Mouse (Mus musculus): ENCODE measurements around the gene Arhgap32. TPM values are rescaled to one million over a fixed set of nuclear protein-coding genes. Genes with fewer than 3 reads are reported as not detected.

The Arhgap32 gene
- polyA plus RNA-seq, 2 experiments = 8.9 to 12.1 TPM

DNA sequence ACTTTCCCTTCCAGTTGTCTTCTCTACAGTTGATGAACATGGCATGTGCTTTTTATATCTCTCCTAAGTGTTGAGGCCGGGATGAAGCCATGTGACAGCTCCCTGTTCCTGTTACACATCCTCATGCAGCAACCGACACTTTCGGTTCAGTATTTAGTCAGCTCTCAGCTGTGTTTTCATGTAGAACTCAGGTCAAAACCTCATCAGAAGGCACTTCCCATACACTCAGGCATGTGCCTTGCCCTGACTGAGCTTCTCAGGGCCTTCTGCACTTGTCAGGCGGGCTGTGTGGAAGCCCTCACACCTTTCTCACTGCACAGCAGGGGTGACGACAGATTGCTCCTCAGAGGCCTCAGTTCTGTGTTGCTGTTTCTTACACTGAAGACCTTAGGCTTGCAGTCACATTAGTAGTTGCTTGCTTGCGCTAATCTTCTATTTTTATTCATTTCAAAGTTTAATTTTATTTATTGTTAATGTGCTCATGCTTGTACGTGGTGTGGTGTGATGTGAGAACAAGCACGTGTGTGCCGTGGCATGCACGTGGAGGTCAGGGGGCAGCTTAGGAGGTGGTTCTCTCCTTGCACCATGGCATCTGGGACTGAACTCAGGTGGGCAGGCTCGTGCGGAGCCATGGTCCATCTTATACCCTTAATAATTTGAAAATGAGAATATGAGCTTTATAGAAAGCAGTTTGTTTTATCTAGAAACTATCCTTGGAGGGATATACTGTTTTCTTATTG is 30.5 kb downstream of the Arhgap32 start:
- ATAC-seq (ENCODE audit: low FRiP score, low read depth) = no peak
- no peaks in the 10 kb centered on the region for H3K36me3 ChIP-seq (ENCODE audit: control insufficient read depth, insufficient read depth, low read length)

DNA sequence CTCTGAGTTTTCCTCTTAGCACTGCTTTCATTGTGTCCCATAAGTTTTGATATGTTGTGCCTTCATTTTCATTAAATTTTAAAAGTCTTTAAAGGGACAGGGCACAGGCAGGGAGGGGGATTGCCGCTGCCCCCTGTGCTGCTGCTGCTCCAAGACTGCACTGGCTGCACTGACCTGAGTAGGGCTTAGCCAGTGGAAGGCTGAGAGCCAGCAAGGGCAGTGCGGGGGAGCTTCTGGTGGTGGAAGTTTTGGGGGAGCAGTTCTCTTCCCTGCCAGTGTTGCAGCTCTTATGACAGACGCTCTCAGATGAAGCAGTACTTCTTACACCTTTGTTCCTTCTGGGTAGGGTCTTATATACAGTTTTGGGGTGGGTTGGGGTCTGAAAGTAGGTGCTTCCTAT is 33.3 kb downstream of the Arhgap32 start:
- no peak for TF ChIP-seq POLR2A (IDR thresholded peaks at IDR 0.05; ENCODE audit: borderline replicate concordance, extremely low read depth, insufficient read depth, insufficient read length)
- Histone ChIP-seq H3K27me3 (ENCODE audit: control insufficient read depth, insufficient read depth, low read length) (no peaks in the 10 kb centered on the region), H3K27ac (replicated peaks; ENCODE audit: low read depth, low read length) (no peak overlapping the region), H3K9ac (ENCODE audit: low read depth, low read length, severe bottlenecking) (no peak overlapping the region), H3K4me2 (replicated peaks; ENCODE audit: low read depth, low read length, severe bottlenecking) (no peak overlapping the region), H3K9me3 (ENCODE audit: control insufficient read depth, low read length) (no peaks in the 10 kb centered on the region), H3K4me1 (ENCODE audit: control insufficient read depth, insufficient read depth, low read length) (no peaks in the 10 kb centered on the region), H3K4me3 (replicated peaks; ENCODE audit: low read length) (no peak overlapping the region), H3K36me3 (ENCODE audit: control insufficient read depth, insufficient read depth, low read length) (no peaks in the 10 kb centered on the region; the same call in 1 of the 2 replicates)
- ATAC-seq (ENCODE audit: low FRiP score, low read depth) (no peak), DNase-seq (ENCODE audit: low spot score) (no peak)
- 87% methylated on average over 3 of the region's 3 CpGs for WGBS

More for the DNA sequence above, 30.5 kb downstream of the Arhgap32 start:
- no peak for DNase-seq (ENCODE audit: low spot score)
- WGBS = 51% methylated on average over 12 of the region's 12 CpGs
- no peak overlapping the region for H3K9ac ChIP-seq (ENCODE audit: low read depth, low read length, severe bottlenecking)
- no peak overlapping the region for H3K4me2 ChIP-seq (replicated peaks; ENCODE audit: low read depth, low read length, severe bottlenecking)
- no peaks in the 10 kb centered on the region for H3K9me3 ChIP-seq (ENCODE audit: control insufficient read depth, low read length)
- no peaks in the 10 kb centered on the region for H3K27me3 ChIP-seq (ENCODE audit: control insufficient read depth, insufficient read depth, low read length)
- H3K27ac ChIP-seq (replicated peaks; ENCODE audit: low read depth, low read length) = no peak overlapping the region
- H3K4me1 ChIP-seq (ENCODE audit: control insufficient read depth, insufficient read depth, low read length) = no peaks in the 10 kb centered on the region
- TF ChIP-seq POLR2A (IDR thresholded peaks at IDR 0.05; ENCODE audit: borderline replicate concordance, extremely low read depth, insufficient read depth, insufficient read length) = no peak
- H3K4me3 ChIP-seq (replicated peaks; ENCODE audit: low read length) = no peak overlapping the region

DNA sequence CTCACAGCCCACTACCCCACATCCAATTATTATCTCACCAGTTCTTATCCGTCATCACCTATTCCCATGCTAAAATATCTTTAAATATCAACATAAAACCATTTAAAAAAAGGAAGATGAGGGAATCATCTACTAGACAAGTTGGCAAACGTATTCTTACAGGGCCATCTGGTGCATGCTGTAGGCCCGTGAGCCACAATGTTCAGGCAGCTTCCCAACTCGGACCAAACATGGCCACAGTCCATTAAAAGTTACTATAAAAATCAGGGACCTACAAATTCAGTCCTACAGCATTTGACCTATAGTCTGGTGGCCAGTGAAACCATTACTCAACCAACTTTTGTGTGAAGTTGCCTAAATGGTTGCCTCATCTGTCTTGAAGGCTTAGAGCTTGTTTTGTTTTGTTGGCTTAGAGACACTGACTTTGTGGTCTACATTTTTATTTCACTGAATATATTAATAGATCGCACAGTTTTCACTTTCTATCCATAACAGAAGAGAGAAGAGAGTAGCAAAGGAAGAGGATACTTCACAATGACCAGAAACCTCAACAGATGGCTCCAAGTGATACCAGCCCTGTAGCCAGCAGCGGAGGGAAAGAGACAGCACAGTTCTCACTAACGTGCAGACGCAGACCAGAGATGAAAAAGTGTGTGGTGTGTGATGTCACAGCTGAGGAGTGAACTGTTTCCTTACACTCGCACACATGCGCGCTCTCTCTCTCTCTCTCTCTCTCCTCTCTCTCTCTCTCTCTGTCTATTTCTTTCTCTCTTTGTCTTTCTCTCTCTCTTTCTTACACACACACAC is 34.1 kb downstream of the Arhgap32 start:
- Histone ChIP-seq H3K4me2 (replicated peaks; ENCODE audit: low read depth, low read length, severe bottlenecking) (no peak overlapping the region), H3K36me3 (ENCODE audit: control insufficient read depth, insufficient read depth, low read length) (no peaks in the 10 kb centered on the region; the same call in 1 of the 2 replicates), H3K27me3 (ENCODE audit: control insufficient read depth, insufficient read depth, low read length) (no peaks in the 10 kb centered on the region), H3K9ac (ENCODE audit: low read depth, low read length, severe bottlenecking) (no peak overlapping the region), H3K4me3 (replicated peaks; ENCODE audit: low read length) (no peak overlapping the region), H3K4me1 (ENCODE audit: control insufficient read depth, insufficient read depth, low read length) (no peaks in the 10 kb centered on the region), H3K27ac (replicated peaks; ENCODE audit: low read depth, low read length) (no peak overlapping the region), H3K9me3 (ENCODE audit: control insufficient read depth, low read length) (no peaks in the 10 kb centered on the region)
- 81% methylated on average over 11 of the region's 11 CpGs for WGBS
- ATAC-seq (ENCODE audit: low FRiP score, low read depth) (no peak), DNase-seq (ENCODE audit: low spot score) (no peak)
- no peak for TF ChIP-seq POLR2A (IDR thresholded peaks at IDR 0.05; ENCODE audit: borderline replicate concordance, extremely low read depth, insufficient read depth, insufficient read length)

DNA sequence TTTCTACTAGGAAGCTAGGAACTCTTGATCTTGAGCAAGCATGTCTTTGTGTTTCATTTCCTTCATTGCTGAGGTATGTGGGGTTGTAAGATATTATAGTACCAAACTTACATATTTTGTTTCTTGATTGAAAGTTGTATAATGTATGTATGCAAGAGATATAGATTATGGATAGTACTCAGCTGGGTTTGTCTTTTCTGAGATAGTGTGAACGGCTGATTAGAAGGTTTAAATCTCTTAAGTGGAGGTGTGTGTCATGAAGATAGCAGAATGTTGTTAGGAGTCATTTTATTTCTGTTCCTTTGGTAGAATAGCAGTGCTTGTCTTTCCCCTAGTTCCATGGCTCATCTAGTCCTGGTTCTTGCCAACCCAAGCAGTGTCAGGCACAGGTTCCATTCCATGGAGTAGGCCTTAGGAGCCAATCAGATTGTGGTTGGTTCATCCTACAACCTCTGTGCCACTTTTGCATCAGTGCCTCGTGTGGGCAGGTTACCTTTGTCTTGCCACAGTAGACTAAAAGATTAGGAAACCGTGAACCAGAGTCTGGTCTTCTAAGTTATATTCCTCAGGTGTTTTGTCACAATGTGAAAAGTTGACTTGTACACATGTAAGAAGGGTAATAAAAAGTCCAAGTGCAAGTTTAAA is 38.9 kb downstream of the Arhgap32 start:
- Histone ChIP-seq H3K27me3 (ENCODE audit: control insufficient read depth, insufficient read depth, low read length) (no peaks in the 10 kb centered on the region), H3K4me1 (ENCODE audit: control insufficient read depth, insufficient read depth, low read length) (no peaks in the 10 kb centered on the region), H3K27ac (replicated peaks; ENCODE audit: low read depth, low read length) (no peak overlapping the region), H3K36me3 (ENCODE audit: control insufficient read depth, insufficient read depth, low read length) (no peaks in the 10 kb centered on the region; the same call in 1 of the 2 replicates), H3K9ac (ENCODE audit: low read depth, low read length, severe bottlenecking) (no peak overlapping the region), H3K4me3 (replicated peaks; ENCODE audit: low read length) (no peak overlapping the region), H3K4me2 (replicated peaks; ENCODE audit: low read depth, low read length, severe bottlenecking) (no peak overlapping the region), H3K9me3 (ENCODE audit: control insufficient read depth, low read length) (no peaks in the 10 kb centered on the region)
- WGBS = 85% methylated on average over 3 of the region's 3 CpGs
- ATAC-seq (ENCODE audit: low FRiP score, low read depth) (no peak), DNase-seq (ENCODE audit: low spot score) (no peak)
- TF ChIP-seq POLR2A (IDR thresholded peaks at IDR 0.05; ENCODE audit: borderline replicate concordance, extremely low read depth, insufficient read depth, insufficient read length) = no peak

DNA sequence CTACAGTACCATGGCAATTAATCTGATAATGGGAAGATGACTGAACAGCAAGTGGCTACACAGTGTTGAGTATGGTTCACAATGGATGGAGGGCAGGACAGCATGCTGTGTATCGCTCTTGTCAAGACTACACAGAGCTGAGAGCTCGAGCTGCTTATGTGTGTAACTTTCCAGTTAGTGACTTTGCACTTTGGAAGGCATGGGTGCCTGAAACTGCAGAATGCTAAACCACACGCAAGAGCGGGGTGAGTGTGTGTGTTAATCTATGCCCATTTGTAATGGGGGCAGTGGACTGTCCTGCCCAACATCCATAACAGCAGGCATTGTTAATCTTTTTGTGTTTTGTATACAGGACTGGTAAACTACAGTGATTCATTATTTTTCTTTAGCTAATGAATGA is 40.8 kb downstream of the Arhgap32 start:
- Histone ChIP-seq H3K27ac (replicated peaks; ENCODE audit: low read depth, low read length) (no peak overlapping the region), H3K4me2 (replicated peaks; ENCODE audit: low read depth, low read length, severe bottlenecking) (no peak overlapping the region), H3K36me3 (ENCODE audit: control insufficient read depth, insufficient read depth, low read length) (no peaks in the 10 kb centered on the region; the same call in 1 of the 2 replicates), H3K9ac (ENCODE audit: low read depth, low read length, severe bottlenecking) (no peak overlapping the region), H3K4me1 (ENCODE audit: control insufficient read depth, insufficient read depth, low read length) (no peaks in the 10 kb centered on the region), H3K9me3 (ENCODE audit: control insufficient read depth, low read length) (no peaks in the 10 kb centered on the region), H3K27me3 (ENCODE audit: control insufficient read depth, insufficient read depth, low read length) (no peaks in the 10 kb centered on the region), H3K4me3 (replicated peaks; ENCODE audit: low read length) (no peak overlapping the region)
- TF ChIP-seq POLR2A (IDR thresholded peaks at IDR 0.05; ENCODE audit: borderline replicate concordance, extremely low read depth, insufficient read depth, insufficient read length) = no peak
- WGBS = 86% methylated on average over 4 of the region's 4 CpGs
- ATAC-seq (ENCODE audit: low FRiP score, low read depth) (no peak), DNase-seq (ENCODE audit: low spot score) (no peak)
